Mouse (Mus musculus) myocyte (in vitro differentiated cells): ENCODE measurements around the gene Gm21969. TPM values are rescaled to one million over a fixed set of nuclear protein-coding genes. Genes with fewer than 3 reads are reported as not detected.
A peak's percentile ranks its signal among the peaks of the same experiment; 100 is the strongest.

Experiments used
- H3K27me3 ChIP-seq: one replicate; pipeline ENCODE4 v1.6.1; 2011; ENCODE audit not compliant: control insufficient read depth, insufficient read depth, insufficient read length
- H3K36me3 ChIP-seq: one replicate; pipeline ENCODE4 v1.6.1; 2011; ENCODE audit not compliant: control insufficient read depth, insufficient read depth
- H3K4me2 ChIP-seq: one replicate; pipeline ENCODE4 v1.6.1; 2011; ENCODE audit warnings: low read depth, control low read depth
- H3K4me3 ChIP-seq: one replicate; pipeline ENCODE4 v1.5.1; 2011; ENCODE audit warnings: mild to moderate bottlenecking, control low read depth, moderate library complexity
- H3K79me2 ChIP-seq: one replicate; pipeline ENCODE4 v1.6.1; 2011; ENCODE audit not compliant: control insufficient read depth, insufficient read depth
- H3ac ChIP-seq: one replicate; pipeline ENCODE4 v1.6.1; 2011; ENCODE audit not compliant: control insufficient read depth, insufficient read length
- CEBPB ChIP-seq: IDR thresholded peaks from 2 replicates; pipeline ENCODE4 v1.6.1; 2011; ENCODE audit warnings: mild to moderate bottlenecking, moderate library complexity; ENCODE audit not compliant: poor library complexity, insufficient read depth, severe bottlenecking
- E2F4 ChIP-seq: IDR thresholded peaks from one replicate; pipeline ENCODE4 v1.6.1; 2011; ENCODE audit warnings: mild to moderate bottlenecking, control low read depth, moderate library complexity; ENCODE audit not compliant: insufficient read depth
- MAX ChIP-seq: IDR thresholded peaks from one replicate; pipeline ENCODE4 v1.6.1; 2011; ENCODE audit warnings: low read depth, mild to moderate bottlenecking, control low read depth
- MYOD1 ChIP-seq, 3 experiments: IDR thresholded peaks; one replicate each; pipeline ENCODE4 v1.6.1; 2011; ENCODE audit warnings: control low read depth in 2 of 3, low read depth in 2 of 3, mild to moderate bottlenecking in 2 of 3, moderate library complexity in 1 of 3; ENCODE audit not compliant: insufficient read length in 2 of 3, control insufficient read depth in 1 of 3
- MYOG ChIP-seq, 3 experiments: IDR thresholded peaks; one replicate each; pipeline ENCODE4 v1.6.1; 2011; ENCODE audit warnings: control low read depth in 2 of 3, low read depth in 2 of 3, mild to moderate bottlenecking in 2 of 3; ENCODE audit not compliant: insufficient read length in 2 of 3, control insufficient read depth in 1 of 3, insufficient read depth in 1 of 3
- POLR2A ChIP-seq: IDR thresholded peaks from one replicate; pipeline ENCODE4 v1.6.1; 2011; ENCODE audit warnings: low read depth, mild to moderate bottlenecking, control low read depth, moderate library complexity; ENCODE audit not compliant: insufficient read length
- POLR2AphosphoS2 ChIP-seq: IDR thresholded peaks from one replicate; pipeline ENCODE4 v1.6.1; 2011; ENCODE audit warnings: low read depth, control low read depth; ENCODE audit not compliant: insufficient read length
- REST ChIP-seq: IDR thresholded peaks from one replicate; pipeline ENCODE4 v1.6.1; 2011; ENCODE audit warnings: mild to moderate bottlenecking, control low read depth, moderate library complexity; ENCODE audit not compliant: insufficient read depth, insufficient read length
- SRF ChIP-seq: IDR thresholded peaks from one replicate; pipeline ENCODE4 v1.6.1; 2011; ENCODE audit warnings: low read depth; ENCODE audit not compliant: control insufficient read depth, insufficient read length
- TCF12 ChIP-seq: IDR thresholded peaks from one replicate; pipeline ENCODE4 v1.6.1; 2011; ENCODE audit warnings: mild to moderate bottlenecking, control low read depth; ENCODE audit not compliant: poor library complexity, insufficient read depth, severe bottlenecking
- TCF3 ChIP-seq: IDR thresholded peaks from one replicate; pipeline ENCODE4 v1.6.1; 2011; ENCODE audit warnings: low read depth, control low read depth; ENCODE audit not compliant: insufficient read length
- USF1 ChIP-seq: IDR thresholded peaks from one replicate; pipeline ENCODE4 v1.6.1; 2011; ENCODE audit warnings: low read depth, mild to moderate bottlenecking, control low read depth, moderate library complexity
- polyA plus RNA-seq: library from polyadenylated mRNA; unstranded; fragments of >200 nt; fragmentation: generic; extraction: Trizol; gene quantifications from one replicate; pipeline ENCODE4 v1.2.1, GENCODE M21; 2012; ENCODE audit warnings: missing spikeins

Gene Gm21969
- polyA plus RNA-seq, 1 experiment, result 0.06 TPM

DNA sequence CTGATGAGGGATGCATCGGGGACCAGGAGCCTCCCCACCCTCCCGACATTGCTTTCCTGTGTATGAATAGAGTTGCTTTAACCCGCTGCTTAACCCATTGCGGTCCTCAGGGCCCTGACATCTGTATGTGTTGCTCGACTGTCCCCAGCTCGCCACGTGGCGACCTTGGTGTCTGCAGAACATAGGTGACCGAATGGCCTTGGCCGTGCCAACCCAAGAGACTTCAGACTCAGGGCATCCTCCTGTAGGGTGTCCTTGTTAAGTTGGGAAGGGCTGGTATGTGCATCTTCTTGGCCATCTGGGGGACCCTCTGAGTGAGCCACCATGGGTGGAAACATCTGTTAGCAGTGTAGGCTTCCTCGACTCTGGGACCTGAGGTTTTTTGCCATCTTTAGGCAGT is 2.2 kb downstream of the Gm21969 start:
- no peak overlapping the region for H3K4me3 ChIP-seq
- no peak overlapping the region for H3ac ChIP-seq
- H3K79me2 ChIP-seq, result peaks cover 11% of the 10 kb centered on the region
- H3K36me3 ChIP-seq, result peaks cover 11% of the 10 kb centered on the region
- no peak overlapping the region for H3K4me2 ChIP-seq
- no peaks in the 10 kb centered on the region for H3K27me3 ChIP-seq
- TF ChIP-seq MAX (no peak), CEBPB (no peak), REST (no peak), MYOD1 (IDR thresholded peaks at IDR 0.05; ENCODE audit: control insufficient read depth in 1 of 3, insufficient read length in 2 of 3, low read depth in 2 of 3) (no peak), TCF12 (no peak), E2F4 (no peak), TCF3 (no peak), USF1 (no peak), POLR2AphosphoS2 (no peak), MYOG (IDR thresholded peaks at IDR 0.05; ENCODE audit: control insufficient read depth in 1 of 3, insufficient read depth in 1 of 3, insufficient read length in 2 of 3, low read depth in 2 of 3) (no peak), SRF (no peak), POLR2A (no peak)

GRCm38 (mm10) chr4:139606732-139607131 is 3.7 kb downstream of the Gm21969 start:
- Histone ChIP-seq H3K4me3 (no peak overlapping the region), H3K4me2 (no peak overlapping the region), H3K79me2 (peaks cover 5% of the 10 kb centered on the region), H3K36me3 (peaks cover 15% of the 10 kb centered on the region), H3ac (no peak overlapping the region), H3K27me3 (no peaks in the 10 kb centered on the region)
- TF ChIP-seq MYOG (IDR thresholded peaks at IDR 0.05; ENCODE audit: control insufficient read depth in 1 of 3, insufficient read depth in 1 of 3, insufficient read length in 2 of 3, low read depth in 2 of 3), result peak in 1 of 3 experiments; percentile 56
- no peak for TF ChIP-seq SRF

- Histone ChIP-seq H3K27me3 (no peaks in the 10 kb centered on the region), H3K4me2 (no peak overlapping the region), H3K4me3 (no peak overlapping the region), H3K36me3 (peaks cover 32% of the 10 kb centered on the region), H3K79me2 (no peaks in the 10 kb centered on the region), H3ac (no peak overlapping the region)
- TF ChIP-seq CEBPB, result no peak
- no peak for TF ChIP-seq MYOD1 (IDR thresholded peaks at IDR 0.05; ENCODE audit: control insufficient read depth in 1 of 3, insufficient read length in 2 of 3, low read depth in 2 of 3)
- TF ChIP-seq TCF12, result no peak
- TF ChIP-seq POLR2A, result no peak
- no peak for TF ChIP-seq REST
- no peak for TF ChIP-seq MYOG (IDR thresholded peaks at IDR 0.05; ENCODE audit: control insufficient read depth in 1 of 3, insufficient read depth in 1 of 3, insufficient read length in 2 of 3, low read depth in 2 of 3)
- no peak for TF ChIP-seq TCF3
- no peak for TF ChIP-seq USF1
- no peak for TF ChIP-seq E2F4
- no peak for TF ChIP-seq POLR2AphosphoS2
- TF ChIP-seq MAX, result no peak
- no peak for TF ChIP-seq SRF
These were observed 6.0 kb downstream of the Gm21969 start for GRCm38 (mm10) chr4:139608975-139609374.

GRCm38 (mm10) chr4:139610954-139611353 is 8.0 kb downstream of the Gm21969 start:
- no peak overlapping the region for H3ac ChIP-seq
- no peaks in the 10 kb centered on the region for H3K27me3 ChIP-seq
- H3K79me2 ChIP-seq, result no peaks in the 10 kb centered on the region
- peaks cover 45% of the 10 kb centered on the region for H3K36me3 ChIP-seq
- no peak overlapping the region for H3K4me2 ChIP-seq
- H3K4me3 ChIP-seq, result no peak overlapping the region
- TF ChIP-seq USF1 (no peak), REST (no peak), E2F4 (no peak), MYOG (IDR thresholded peaks at IDR 0.05; ENCODE audit: control insufficient read depth in 1 of 3, insufficient read depth in 1 of 3, insufficient read length in 2 of 3, low read depth in 2 of 3) (no peak), POLR2A (no peak), MYOD1 (IDR thresholded peaks at IDR 0.05; ENCODE audit: control insufficient read depth in 1 of 3, insufficient read length in 2 of 3, low read depth in 2 of 3) (no peak), POLR2AphosphoS2 (no peak)

DNA sequence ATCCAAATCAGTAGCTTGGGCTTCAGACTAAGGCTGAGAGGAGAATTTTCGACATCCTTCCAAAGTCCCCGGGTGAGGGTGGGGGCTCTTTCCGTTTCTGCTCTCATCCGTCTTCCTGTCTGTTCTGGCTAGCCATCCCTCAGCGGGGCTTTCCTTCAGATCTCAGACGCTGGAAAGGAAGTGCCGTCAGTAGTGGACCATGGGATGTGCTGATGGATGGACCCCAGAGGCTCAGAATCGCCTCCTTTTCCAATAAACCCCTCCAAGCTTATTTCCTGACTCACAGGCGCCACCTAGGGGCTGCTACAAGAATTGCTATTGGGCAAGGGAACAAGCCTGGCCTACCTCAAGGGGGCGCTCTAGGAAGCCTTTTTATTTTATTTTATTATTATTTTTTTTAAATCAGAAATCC is 8.6 kb downstream of the Gm21969 start:
- Histone ChIP-seq H3K4me2 (no peak overlapping the region), H3K36me3 (peaks cover 45% of the 10 kb centered on the region), H3K4me3 (no peak overlapping the region), H3K27me3 (no peaks in the 10 kb centered on the region), H3ac (no peak overlapping the region), H3K79me2 (no peaks in the 10 kb centered on the region)
- TF ChIP-seq TCF3 (no peak), REST (no peak), CEBPB (no peak), POLR2A (no peak)
